Comparison of ENCODE assay signal across 17 mouse cellular contexts in genomic region chr3:60787989-60788388, GRCm38 (mm10).
"Had no signal": no experiment of that assay in that cellular context is flagged by ENCODE, and none has a peak within 500 bp of the region (broad histone marks: within the 10 kb centered on the region; RNA-seq: fewer than 3 reads in every experiment).

No protein-coding gene starts in this region.

- H3K9ac ChIP-seq: limb, embryonic 12.5 days; limb, embryonic 15.5 days; liver, embryonic 14.5 days; liver, postnatal 0 days; lung, embryonic 14.5 days; midbrain, embryonic 13.5 days; neural tube, embryonic 13.5 days had no signal

- ATAC-seq: liver, postnatal 0 days; lung, postnatal 0 days; midbrain, embryonic 13.5 days; midbrain, embryonic 16.5 days had no signal

- DNase-seq: kidney, postnatal 10 days; kidney, postnatal 36 days; layer of hippocampus, postnatal 36 days; left cerebral cortex, postnatal 4 days; liver, postnatal 0 days; lung, embryonic 14.5 days; thymus, adult 2 months; thymus, postnatal 25 days had no signal

- H3K27me3 ChIP-seq: limb, embryonic 12.5 days; limb, embryonic 15.5 days; midbrain, embryonic 13.5 days; neural tube, embryonic 13.5 days had no signal

- H3K4me1 ChIP-seq: limb, embryonic 15.5 days; midbrain, embryonic 13.5 days had no signal

- H3K9me3 ChIP-seq: limb, embryonic 12.5 days; limb, embryonic 15.5 days; midbrain, embryonic 13.5 days; neural tube, embryonic 13.5 days had no signal

- H3K36me3 ChIP-seq: limb, embryonic 12.5 days; limb, embryonic 15.5 days; midbrain, embryonic 13.5 days; neural tube, embryonic 13.5 days had no signal

- H3K27ac ChIP-seq: limb, embryonic 12.5 days; limb, embryonic 15.5 days; liver, embryonic 14.5 days; macrophage; midbrain, embryonic 13.5 days; neural tube, embryonic 13.5 days had no signal

- H3K4me3 ChIP-seq: limb, embryonic 12.5 days; limb, embryonic 15.5 days; midbrain, embryonic 13.5 days; myocyte; neural tube, embryonic 13.5 days had no signal
